Mouse (Mus musculus): ENCODE measurements around the gene Nlrc5. TPM values are rescaled to one million over a fixed set of nuclear protein-coding genes. Genes with fewer than 3 reads are reported as not detected.

Gene Nlrc5
- polyA plus RNA-seq, 1 experiment from 2014 or later: 0.31 TPM

DNA sequence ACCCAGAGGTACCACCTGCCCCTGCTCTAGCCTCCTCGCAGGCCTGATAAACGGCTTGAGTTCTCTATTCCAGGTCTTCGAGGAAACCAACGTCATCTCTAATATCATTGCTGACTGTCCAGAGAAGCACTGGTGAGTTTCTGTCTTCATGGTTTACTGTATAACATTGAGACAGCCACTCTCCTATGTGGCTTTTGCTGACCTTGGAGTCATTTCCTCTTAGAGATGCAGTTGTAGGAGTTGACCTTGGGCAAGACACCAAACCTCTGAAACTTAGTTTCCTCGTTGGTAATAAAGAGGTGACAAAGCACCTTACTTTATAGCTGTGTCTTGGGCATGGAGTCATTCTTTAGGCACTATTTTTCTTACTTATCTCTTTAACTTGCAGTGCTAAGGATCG is 21.6 kb upstream of the Nlrc5 start:
- Histone ChIP-seq H3K36me3 (ENCODE audit: control insufficient read depth, insufficient read depth, low read length) (no peaks in the 10 kb centered on the region), H3K4me3 (ENCODE audit: low read length) (no peak overlapping the region), H3K9ac (ENCODE audit: low read depth, low read length) (no peak overlapping the region), H3K4me2 (ENCODE audit: low read length) (no peak overlapping the region), H3K27ac (ENCODE audit: low read depth, low read length) (no peak overlapping the region), H3K4me1 (ENCODE audit: control insufficient read depth, insufficient read depth, low read depth, low read length) (no peaks in the 10 kb centered on the region), H3K27me3 (replicated peaks; ENCODE audit: control insufficient read depth, insufficient read depth, low read length) (no peaks in the 10 kb centered on the region), H3K9me3 (ENCODE audit: control insufficient read depth, low read length) (no peaks in the 10 kb centered on the region)
- 88% methylated on average over 6 of the region's 6 CpGs for WGBS
- ATAC-seq: no peak

DNA sequence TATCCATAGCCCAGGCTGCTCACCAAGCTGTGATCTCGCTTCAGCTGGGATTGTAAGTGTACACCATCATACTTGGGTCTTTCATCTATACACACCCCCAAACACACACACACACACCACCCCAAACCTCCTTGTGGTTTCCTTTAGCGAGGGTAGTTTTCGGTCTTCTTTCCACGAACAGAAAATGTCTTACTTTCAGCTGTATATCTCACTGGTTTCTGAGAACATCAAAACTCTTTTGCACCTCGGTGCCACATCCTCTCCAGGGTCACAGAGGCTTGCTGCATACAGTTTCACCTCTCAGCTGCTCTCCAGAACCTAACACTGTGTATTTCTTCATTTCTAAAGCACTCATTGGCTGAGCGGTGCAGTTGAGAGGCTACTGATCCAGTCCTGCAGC is 20.6 kb upstream of the Nlrc5 start:
- ATAC-seq: no peak

DNA sequence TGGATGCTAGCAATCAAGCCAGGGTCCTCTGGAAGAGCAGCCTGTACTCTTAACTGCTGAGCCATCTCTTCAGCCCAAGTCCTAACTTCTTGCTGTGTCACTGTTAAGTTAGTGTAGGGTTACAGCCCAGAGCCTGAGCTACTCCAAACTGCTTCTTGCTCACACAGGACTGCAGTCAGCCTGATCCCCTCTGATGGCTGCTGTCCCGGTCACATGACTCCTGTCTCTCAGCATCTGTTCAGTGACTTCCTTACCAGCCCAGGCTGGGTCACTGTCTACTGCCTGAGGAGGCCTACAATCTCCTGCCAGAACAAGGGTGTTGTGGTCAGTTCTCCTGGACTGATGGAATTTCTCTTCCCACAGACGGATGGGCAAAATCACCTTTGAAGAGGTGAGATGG is 18.9 kb upstream of the Nlrc5 start:
- WGBS: 79% methylated on average over 2 of the region's 2 CpGs
- Histone ChIP-seq H3K36me3 (ENCODE audit: control insufficient read depth, insufficient read depth, low read length) (no peaks in the 10 kb centered on the region), H3K4me3 (ENCODE audit: low read length) (no peak overlapping the region), H3K9me3 (ENCODE audit: control insufficient read depth, low read length) (no peaks in the 10 kb centered on the region), H3K4me2 (ENCODE audit: low read length) (no peak overlapping the region), H3K9ac (ENCODE audit: low read depth, low read length) (no peak overlapping the region), H3K27ac (ENCODE audit: low read depth, low read length) (no peak overlapping the region), H3K4me1 (ENCODE audit: control insufficient read depth, insufficient read depth, low read depth, low read length) (no peaks in the 10 kb centered on the region), H3K27me3 (replicated peaks; ENCODE audit: control insufficient read depth, insufficient read depth, low read length) (no peaks in the 10 kb centered on the region)
- ATAC-seq: no peak

More for the DNA sequence above, 20.6 kb upstream of the Nlrc5 start:
- no peaks in the 10 kb centered on the region for H3K4me1 ChIP-seq (ENCODE audit: control insufficient read depth, insufficient read depth, low read depth, low read length)
- no peak overlapping the region for H3K27ac ChIP-seq (ENCODE audit: low read depth, low read length)
- H3K4me3 ChIP-seq (ENCODE audit: low read length): no peak overlapping the region
- H3K9ac ChIP-seq (ENCODE audit: low read depth, low read length): no peak overlapping the region
- 90% methylated on average over 6 of the region's 6 CpGs for WGBS
- no peaks in the 10 kb centered on the region for H3K27me3 ChIP-seq (replicated peaks; ENCODE audit: control insufficient read depth, insufficient read depth, low read length)
- no peaks in the 10 kb centered on the region for H3K9me3 ChIP-seq (ENCODE audit: control insufficient read depth, low read length)
- H3K4me2 ChIP-seq (ENCODE audit: low read length): no peak overlapping the region
- no peaks in the 10 kb centered on the region for H3K36me3 ChIP-seq (ENCODE audit: control insufficient read depth, insufficient read depth, low read length)

DNA sequence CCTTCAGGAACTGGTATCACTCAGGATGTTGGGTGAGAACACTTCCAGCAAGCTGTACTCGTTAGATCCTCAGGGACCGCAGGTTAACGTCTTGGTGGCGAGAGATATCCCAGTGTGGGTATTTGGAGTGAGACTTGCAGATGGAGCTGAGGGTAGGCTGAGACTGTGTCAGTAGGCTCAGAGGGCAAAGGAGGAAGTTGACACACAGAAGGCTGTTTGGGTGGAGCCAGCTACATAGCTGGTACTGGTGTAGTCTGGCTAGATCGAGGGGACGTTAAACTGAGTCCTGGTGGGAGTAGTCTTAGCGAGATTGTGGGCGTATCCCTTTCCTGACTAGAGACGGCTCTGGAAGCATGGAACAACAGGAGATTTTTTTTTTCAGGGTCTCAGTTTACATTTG is 16.1 kb upstream of the Nlrc5 start:
- Histone ChIP-seq H3K4me3 (ENCODE audit: low read length) (no peak overlapping the region), H3K27me3 (replicated peaks; ENCODE audit: control insufficient read depth, insufficient read depth, low read length) (no peaks in the 10 kb centered on the region), H3K4me1 (ENCODE audit: control insufficient read depth, insufficient read depth, low read depth, low read length) (no peaks in the 10 kb centered on the region), H3K36me3 (ENCODE audit: control insufficient read depth, insufficient read depth, low read length) (no peaks in the 10 kb centered on the region), H3K27ac (ENCODE audit: low read depth, low read length) (no peak overlapping the region), H3K9ac (ENCODE audit: low read depth, low read length) (no peak overlapping the region), H3K9me3 (ENCODE audit: control insufficient read depth, low read length) (no peaks in the 10 kb centered on the region), H3K4me2 (ENCODE audit: low read length) (no peak overlapping the region)
- no peak for ATAC-seq
- 78% methylated on average over 9 of the region's 9 CpGs for WGBS

DNA sequence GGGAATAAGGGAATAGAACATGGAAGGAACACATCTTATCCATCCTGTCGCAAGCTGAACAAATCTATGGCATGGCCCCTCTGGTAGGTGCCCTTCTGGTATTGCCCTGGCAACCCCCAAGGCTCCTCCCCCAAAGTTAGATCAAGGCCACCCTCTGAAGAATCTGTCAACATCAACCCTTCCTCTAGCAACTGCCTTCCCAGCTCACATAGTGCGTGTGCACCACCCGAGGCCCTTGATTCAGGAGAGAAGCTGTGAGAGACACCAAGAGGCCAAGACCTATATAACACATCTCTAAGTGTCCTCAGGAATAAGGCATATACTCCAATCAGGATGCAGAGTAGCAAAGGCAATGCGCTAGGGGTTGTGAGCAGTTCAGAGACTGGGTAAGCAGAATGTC is 11.9 kb upstream of the Nlrc5 start:
- H3K27ac ChIP-seq (ENCODE audit: low read depth, low read length): no peak overlapping the region
- H3K4me1 ChIP-seq (ENCODE audit: control insufficient read depth, insufficient read depth, low read depth, low read length): no peaks in the 10 kb centered on the region
- ATAC-seq: no peak
- no peak overlapping the region for H3K4me2 ChIP-seq (ENCODE audit: low read length)
- no peaks in the 10 kb centered on the region for H3K9me3 ChIP-seq (ENCODE audit: control insufficient read depth, low read length)
- 89% methylated on average over 4 of the region's 4 CpGs for WGBS
- no peaks in the 10 kb centered on the region for H3K27me3 ChIP-seq (replicated peaks; ENCODE audit: control insufficient read depth, insufficient read depth, low read length)
- H3K9ac ChIP-seq (ENCODE audit: low read depth, low read length): no peak overlapping the region
- no peak overlapping the region for H3K4me3 ChIP-seq (ENCODE audit: low read length)
- no peaks in the 10 kb centered on the region for H3K36me3 ChIP-seq (ENCODE audit: control insufficient read depth, insufficient read depth, low read length)

DNA sequence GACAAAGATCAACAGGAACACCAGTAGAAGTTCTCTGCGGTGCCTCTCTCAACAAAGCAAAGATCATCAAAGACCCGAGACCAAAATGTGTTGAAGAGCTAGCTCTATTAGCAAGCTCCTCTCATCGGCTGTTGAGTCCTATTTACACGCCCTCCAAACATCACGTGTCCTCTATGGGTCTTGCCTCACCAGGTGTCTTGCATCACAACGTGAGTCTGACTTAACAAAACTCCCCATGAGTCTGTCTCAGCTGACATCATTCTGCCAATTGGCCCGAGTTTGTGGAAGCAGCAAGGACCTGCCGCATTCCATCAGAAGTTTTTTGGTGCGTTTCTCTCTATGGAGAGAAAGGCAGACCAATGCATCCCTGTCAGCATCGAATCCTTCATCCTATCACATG is 6.2 kb upstream of the Nlrc5 start:
- WGBS: 78% methylated on average over 10 of the region's 10 CpGs
- no peak overlapping the region for H3K4me3 ChIP-seq (ENCODE audit: low read length)
- no peaks in the 10 kb centered on the region for H3K9me3 ChIP-seq (ENCODE audit: control insufficient read depth, low read length)
- no peak for ATAC-seq
- H3K36me3 ChIP-seq (ENCODE audit: control insufficient read depth, insufficient read depth, low read length): no peaks in the 10 kb centered on the region
- no peaks in the 10 kb centered on the region for H3K4me1 ChIP-seq (ENCODE audit: control insufficient read depth, insufficient read depth, low read depth, low read length)
- H3K9ac ChIP-seq (ENCODE audit: low read depth, low read length): no peak overlapping the region
- H3K4me2 ChIP-seq (ENCODE audit: low read length): no peak overlapping the region
- no peak overlapping the region for H3K27ac ChIP-seq (ENCODE audit: low read depth, low read length)
- H3K27me3 ChIP-seq (replicated peaks; ENCODE audit: control insufficient read depth, insufficient read depth, low read length): no peaks in the 10 kb centered on the region

DNA sequence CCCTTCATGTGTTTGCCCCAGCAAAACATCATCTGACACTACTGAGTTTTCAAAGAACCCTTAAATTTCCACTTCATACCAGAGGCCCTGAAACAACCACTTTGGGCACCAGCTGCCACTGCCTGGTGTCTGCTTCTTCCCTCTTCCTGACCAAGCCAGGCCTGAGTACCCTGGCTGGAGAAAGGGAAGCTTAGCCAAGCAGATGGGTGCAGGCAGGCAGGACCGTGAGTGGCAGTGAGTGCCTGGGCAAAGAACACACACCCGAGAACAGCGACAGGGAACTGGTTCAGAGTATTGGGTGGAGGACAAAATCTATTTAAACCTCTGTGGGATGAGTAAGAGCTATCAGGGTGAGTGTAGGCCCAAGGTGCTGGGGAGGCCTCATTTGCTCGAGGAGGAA is 5.7 kb upstream of the Nlrc5 start:
- no peak overlapping the region for H3K9ac ChIP-seq (ENCODE audit: low read depth, low read length)
- H3K4me3 ChIP-seq (ENCODE audit: low read length): no peak overlapping the region
- no peak overlapping the region for H3K27ac ChIP-seq (ENCODE audit: low read depth, low read length)
- H3K4me1 ChIP-seq (ENCODE audit: control insufficient read depth, insufficient read depth, low read depth, low read length): no peaks in the 10 kb centered on the region
- no peaks in the 10 kb centered on the region for H3K27me3 ChIP-seq (replicated peaks; ENCODE audit: control insufficient read depth, insufficient read depth, low read length)
- no peaks in the 10 kb centered on the region for H3K9me3 ChIP-seq (ENCODE audit: control insufficient read depth, low read length)
- no peak for ATAC-seq
- 84% methylated on average over 4 of the region's 4 CpGs for WGBS
- no peak overlapping the region for H3K4me2 ChIP-seq (ENCODE audit: low read length)
- H3K36me3 ChIP-seq (ENCODE audit: control insufficient read depth, insufficient read depth, low read length): no peaks in the 10 kb centered on the region

DNA sequence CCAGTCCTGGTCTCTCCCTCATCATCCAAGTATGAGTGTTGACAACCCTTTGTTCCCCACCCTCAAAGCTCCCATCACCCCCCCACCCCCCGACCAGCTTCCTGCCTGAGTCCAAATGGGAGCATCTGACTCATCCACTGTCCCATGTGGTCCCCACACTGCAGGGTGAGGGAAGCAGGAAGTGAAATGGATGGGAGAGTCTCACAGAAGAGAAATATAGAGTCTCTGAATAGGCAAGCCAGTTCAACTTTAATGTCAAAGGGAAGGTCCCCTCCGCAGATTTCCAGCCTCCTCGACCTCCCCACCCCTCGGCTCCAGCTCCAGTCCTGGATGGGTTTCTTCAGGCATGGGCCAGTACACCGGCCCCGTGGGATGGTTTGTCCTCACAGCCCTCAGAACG is 4.8 kb upstream of the Nlrc5 start:
- Histone ChIP-seq H3K9ac (ENCODE audit: low read depth, low read length) (no peak overlapping the region), H3K27me3 (replicated peaks; ENCODE audit: control insufficient read depth, insufficient read depth, low read length) (no peaks in the 10 kb centered on the region), H3K27ac (ENCODE audit: low read depth, low read length) (no peak overlapping the region), H3K4me1 (ENCODE audit: control insufficient read depth, insufficient read depth, low read depth, low read length) (peaks cover 4% of the 10 kb centered on the region; the same call in 1 of the 2 replicates), H3K9me3 (ENCODE audit: control insufficient read depth, low read length) (no peaks in the 10 kb centered on the region), H3K4me3 (ENCODE audit: low read length) (no peak overlapping the region), H3K4me2 (ENCODE audit: low read length) (no peak overlapping the region), H3K36me3 (ENCODE audit: control insufficient read depth, insufficient read depth, low read length) (no peaks in the 10 kb centered on the region)
- 85% methylated on average over 7 of the region's 7 CpGs for WGBS
- ATAC-seq: no peak

DNA sequence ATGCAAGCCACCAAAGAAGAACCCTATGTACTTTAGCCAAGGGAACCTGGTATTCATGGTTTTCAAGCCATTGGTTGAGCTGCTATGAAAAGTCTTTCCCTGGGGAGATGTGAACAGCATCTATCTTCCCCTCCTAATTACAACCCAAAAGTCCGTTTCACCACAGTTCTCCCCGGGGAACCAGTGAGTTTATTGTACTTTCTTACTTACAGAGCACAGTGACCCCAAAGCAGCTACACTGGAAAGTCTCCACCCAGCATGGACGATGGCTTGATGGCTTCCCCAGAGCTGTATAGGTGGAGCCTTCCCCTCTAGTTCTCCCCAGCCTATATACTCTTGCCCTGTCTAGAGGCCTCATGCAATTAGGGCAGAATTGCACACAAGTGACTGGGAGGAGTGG is 1.9 kb upstream of the Nlrc5 start:
- Histone ChIP-seq H3K27me3 (replicated peaks; ENCODE audit: control insufficient read depth, insufficient read depth, low read length) (0 out of 2 replicates have a peak, but pooled peaks cover 3% of the 10 kb centered on the region), H3K9me3 (ENCODE audit: control insufficient read depth, low read length) (no peaks in the 10 kb centered on the region), H3K36me3 (ENCODE audit: control insufficient read depth, insufficient read depth, low read length) (no peaks in the 10 kb centered on the region), H3K4me1 (ENCODE audit: control insufficient read depth, insufficient read depth, low read depth, low read length) (peaks cover 4% of the 10 kb centered on the region; the same call in 1 of the 2 replicates), H3K4me2 (ENCODE audit: low read length) (no peak overlapping the region), H3K9ac (ENCODE audit: low read depth, low read length) (no peak overlapping the region), H3K27ac (ENCODE audit: low read depth, low read length) (no peak overlapping the region), H3K4me3 (ENCODE audit: low read length) (no peak overlapping the region)
- 76% methylated on average over 3 of the region's 3 CpGs for WGBS
- ATAC-seq: no peak

DNA sequence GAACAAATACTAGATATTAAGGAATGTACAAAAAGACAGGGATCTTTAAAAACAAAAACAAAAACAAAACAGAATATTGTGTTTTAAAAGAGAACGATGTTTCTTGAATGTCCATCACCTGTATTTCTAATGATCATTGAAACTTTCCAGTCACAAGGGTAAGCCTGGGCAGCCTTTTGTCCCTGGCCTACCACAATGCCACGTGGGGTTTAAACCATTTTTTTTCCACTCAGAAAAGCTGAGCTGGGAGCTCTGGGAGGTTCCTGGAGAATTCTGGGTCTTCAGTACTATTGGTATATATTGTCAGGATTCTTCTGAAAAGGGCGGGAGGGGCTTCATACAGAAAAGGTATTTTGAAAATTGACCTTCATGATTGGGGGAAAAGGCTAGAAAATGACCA is 802 bp downstream of the Nlrc5 start:
- no peaks in the 10 kb centered on the region for H3K36me3 ChIP-seq (ENCODE audit: control insufficient read depth, insufficient read depth, low read length)
- no peak overlapping the region for H3K27ac ChIP-seq (ENCODE audit: low read depth, low read length)
- H3K4me1 ChIP-seq (ENCODE audit: control insufficient read depth, insufficient read depth, low read depth, low read length): peaks cover 4% of the 10 kb centered on the region; the same call in 1 of the 2 replicates
- no peaks in the 10 kb centered on the region for H3K9me3 ChIP-seq (ENCODE audit: control insufficient read depth, low read length)
- no peak overlapping the region for H3K4me3 ChIP-seq (ENCODE audit: low read length)
- no peak overlapping the region for H3K9ac ChIP-seq (ENCODE audit: low read depth, low read length)
- no peak overlapping the region for H3K4me2 ChIP-seq (ENCODE audit: low read length)
- ATAC-seq: no peak
- 0 out of 2 replicates have a peak, but pooled peaks cover 3% of the 10 kb centered on the region for H3K27me3 ChIP-seq (replicated peaks; ENCODE audit: control insufficient read depth, insufficient read depth, low read length)
- 84% methylated on average over 3 of the region's 3 CpGs for WGBS

Data from hindbrain, embryonic 16.5 days (tissue).